Mouse (Mus musculus) spleen, adult 2 months (tissue): ENCODE measurements around the gene Plpp2.

Experiments used
- CTCF ChIP-seq: fragments of 200-500 bp; IDR thresholded peaks from 2 replicates; pipeline ENCODE4 v1.5.1; 2011; ENCODE audit warnings: mild to moderate bottlenecking, inconsistent platforms; ENCODE audit not compliant: insufficient read depth, insufficient read length, insufficient replicate concordance; ENCODE audit errors: extremely low read depth
- POLR2A ChIP-seq: fragments of 200-500 bp; IDR thresholded peaks from 2 replicates; pipeline ENCODE4 v1.6.1; 2011; ENCODE audit warnings: low read depth, low read length, inconsistent platforms

- TF ChIP-seq POLR2A (no peak), CTCF (peak; percentile 41; the same call in 1 of the 2 replicates)
Measured at GRCm38 (mm10) chr10:79580811-79581210, 47.2 kb upstream of the Plpp2 start.
